Mouse (Mus musculus): ENCODE results near the gene Hook2. TPM values are rescaled to one million over a fixed set of nuclear protein-coding genes. Genes with fewer than 3 reads are reported as not detected.

Gene Hook2
- 12.8 TPM for polyA plus RNA-seq (2017; shearing (Covaris generic))

GRCm38 (mm10) chr8:84990349-84990748 lies at the start of gene Hook2:
Hook2 (plus strand) TSS chr8:84990603.

GRCm38 (mm10) chr8:84946528-84947240 lies 43.7 kb upstream of the Hook2 start, which contains the start of gene Rtbdn:
Rtbdn (plus strand) TSS chr8:84946991.

GRCm38 (mm10) chr8:84969241-84970134 lies 20.9 kb upstream of the Hook2 start, which contains the start of the genes Gm49661, Prdx2 and Rnaseh2a:
Gm49661 (minus strand) TSS chr8:84969433.
Prdx2 (plus strand) TSS chr8:84969587.
Rnaseh2a (minus strand) TSS chr8:84969767.

DNA sequence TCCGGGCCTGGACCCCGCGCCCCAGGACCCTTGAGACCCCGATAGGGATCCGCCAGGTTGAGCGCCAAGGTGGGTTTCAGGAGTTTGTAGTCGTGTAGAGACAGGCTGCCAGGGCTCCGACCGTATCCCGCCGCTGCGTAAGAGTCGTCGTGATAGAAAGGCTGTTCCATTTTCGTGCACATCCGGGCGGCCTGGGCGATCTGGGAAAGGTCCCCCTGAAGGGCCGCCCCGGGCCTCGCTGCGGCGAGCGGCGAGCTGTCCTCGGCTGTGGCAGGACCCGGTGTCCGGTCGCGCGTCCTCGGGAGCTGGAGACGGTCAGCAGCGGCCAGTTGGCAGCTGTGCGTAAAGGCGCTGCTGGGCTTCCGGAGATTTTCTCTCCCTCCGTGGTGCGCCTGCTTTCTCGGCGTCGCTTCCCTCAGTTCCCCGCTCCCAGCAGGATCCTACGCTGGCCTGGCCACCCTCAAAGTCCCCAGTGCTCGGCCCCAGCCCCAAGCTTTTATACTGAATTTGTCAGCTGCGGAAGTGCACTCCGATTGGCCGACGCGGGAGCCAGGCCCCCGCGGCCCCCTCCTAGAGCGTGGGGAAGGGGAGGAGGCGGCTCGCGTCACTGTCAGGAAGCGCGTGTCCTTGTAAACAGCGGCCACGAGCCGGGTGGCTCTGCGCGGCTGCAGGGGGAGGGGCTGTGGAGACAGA lies 12.0 kb upstream of the Hook2 start, which contains the start of gene Junb:
Gene Junb, minus strand, starts transcription at position 471 of the 693 bp plus-strand sequence.

GRCm38 (mm10) chr8:85014431-85014830 lies 24.0 kb downstream of the Hook2 start, which contains the start of gene Best2:
Best2 (minus strand) TSS chr8:85014531.

GRCm38 (mm10) chr8:85025098-85025932 lies 34.9 kb downstream of the Hook2 start, which contains the start of gene Asna1:
Asna1 (minus strand) TSS chr8:85025281.

DNA sequence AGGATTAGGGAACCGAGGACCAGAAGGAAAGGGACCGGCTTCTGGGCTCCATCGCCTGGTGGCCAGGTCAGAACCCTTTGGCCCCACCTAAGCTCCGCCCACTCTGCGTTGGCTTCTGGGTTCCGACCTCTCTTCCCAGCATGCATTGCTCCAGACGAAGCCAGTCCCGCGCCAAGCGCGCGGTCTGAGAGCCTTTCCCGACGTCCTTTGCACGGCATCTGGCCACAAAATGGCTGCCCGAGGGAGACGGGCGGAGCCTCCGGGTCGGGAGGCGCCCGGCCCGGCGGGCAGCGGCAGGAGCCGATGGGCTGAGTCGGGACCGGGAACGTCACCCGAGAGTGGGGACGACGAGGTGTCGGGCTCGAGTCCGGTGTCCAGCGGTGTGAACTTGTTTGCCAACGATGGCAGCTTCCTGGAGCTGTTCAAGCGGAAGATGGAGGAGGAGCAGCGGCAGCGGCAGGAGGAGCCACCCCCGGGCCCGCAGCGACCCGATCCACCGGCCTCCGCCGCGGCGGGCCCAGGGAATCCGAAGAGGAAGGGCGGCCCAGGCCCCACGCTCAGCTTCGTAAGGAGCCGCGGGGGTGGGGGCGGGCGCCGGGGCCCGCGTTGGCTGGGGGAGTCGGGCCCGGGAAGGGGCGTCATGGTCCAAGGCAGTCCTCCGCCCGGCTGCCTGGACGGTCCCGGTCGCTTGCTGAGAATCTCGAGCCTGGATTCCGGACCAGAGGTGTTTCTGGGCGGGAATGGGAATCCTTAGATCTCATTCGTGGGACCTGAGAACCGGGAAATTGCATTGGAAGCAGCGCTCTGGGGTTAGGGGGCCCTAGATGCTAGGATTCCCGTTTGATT lies 36.5 kb downstream of the Hook2 start, which contains the start of gene Trir:
Gene Trir, plus strand, starts transcription at position 154 of the 846 bp plus-strand sequence.

DNA sequence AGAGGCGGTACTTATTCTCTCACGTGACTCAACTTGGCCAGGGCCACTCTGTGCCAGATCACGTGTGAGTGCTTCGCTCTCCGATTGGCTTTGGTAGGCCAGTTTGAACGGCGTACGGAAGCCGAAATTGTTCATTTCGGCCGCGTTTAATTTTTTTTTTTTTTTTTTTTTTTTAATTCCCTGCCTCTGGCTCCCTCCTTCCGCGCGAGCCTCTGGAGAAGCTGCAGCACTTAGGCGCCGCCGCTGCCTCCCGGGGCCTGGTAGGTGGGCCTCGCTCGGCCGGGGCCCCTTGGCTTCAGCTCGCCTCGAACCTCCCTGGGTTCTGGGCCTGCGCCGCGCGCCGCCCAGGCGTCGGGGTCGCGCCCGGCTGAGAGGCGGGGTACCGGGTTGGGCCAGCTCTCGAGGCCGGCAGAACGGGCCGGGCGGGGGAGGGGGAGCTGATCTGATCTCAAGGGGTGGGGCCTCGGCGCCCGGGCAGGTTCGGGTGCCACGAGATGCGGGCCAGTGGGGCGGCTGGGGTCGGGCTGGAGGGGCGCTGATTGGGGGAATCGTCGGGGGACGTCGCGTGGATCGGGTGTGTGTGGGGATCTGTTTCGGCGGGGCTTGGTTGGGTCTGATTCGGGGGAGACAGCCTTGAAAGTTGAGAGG lies 46.4 kb downstream of the Hook2 start, which contains the start of gene Tnpo2:
Gene Tnpo2, plus strand, starts transcription at position 198 of the 648 bp plus-strand sequence.

Other genes starting within 250 kb of the Hook2 start
- gene Nfix, start 190.3 kb upstream of the Hook2 start, polyA plus RNA-seq (2017; shearing (Covaris generic)) = 12.9 TPM
- gene Dand5, start 167.8 kb upstream of the Hook2 start, polyA plus RNA-seq (2017; shearing (Covaris generic)) = 1.7 TPM
- gene Gadd45gip1, start 159.1 kb upstream of the Hook2 start, polyA plus RNA-seq (2017; shearing (Covaris generic)) = 25.6 TPM
- 153 TPM for gene Rad23a, start 149.9 kb upstream of the Hook2 start, polyA plus RNA-seq (2017; shearing (Covaris generic))
- 394 TPM for gene Calr, start 143.7 kb upstream of the Hook2 start, polyA plus RNA-seq (2017; shearing (Covaris generic))
- 96.7 TPM for gene Farsa, start 133.6 kb upstream of the Hook2 start, polyA plus RNA-seq (2017; shearing (Covaris generic))
- 3.5 TPM for gene Syce2, start 118.5 kb upstream of the Hook2 start, polyA plus RNA-seq (2017; shearing (Covaris generic))
- gene Gcdh, start 96.7 kb upstream of the Hook2 start, polyA plus RNA-seq (2017; shearing (Covaris generic)) = 25.9 TPM
- gene Klf1, start 88.7 kb upstream of the Hook2 start, polyA plus RNA-seq (2017; shearing (Covaris generic)) = 0.30 TPM
- gene Dnase2a, start 82.0 kb upstream of the Hook2 start, polyA plus RNA-seq (2017; shearing (Covaris generic)) = 4.9 TPM
- gene Mast1, start 53.2 kb upstream of the Hook2 start, polyA plus RNA-seq (2017; shearing (Covaris generic)) = 0.39 TPM
- not detected for gene Rtbdn, start 43.6 kb upstream of the Hook2 start, polyA plus RNA-seq (2017; shearing (Covaris generic))
- not detected for gene Gm49661, start 21.2 kb upstream of the Hook2 start, polyA plus RNA-seq (2017; shearing (Covaris generic))
- gene Prdx2, start 21.0 kb upstream of the Hook2 start, polyA plus RNA-seq (2017; shearing (Covaris generic)) = 93.0 TPM
- gene Rnaseh2a, start 20.8 kb upstream of the Hook2 start, polyA plus RNA-seq (2017; shearing (Covaris generic)) = 63.4 TPM
- 2,774 TPM for gene Junb, start 11.9 kb upstream of the Hook2 start, polyA plus RNA-seq (2017; shearing (Covaris generic))
- not detected for gene Best2, start 23.9 kb downstream of the Hook2 start, polyA plus RNA-seq (2017; shearing (Covaris generic))
- 22.6 TPM for gene Asna1, start 34.7 kb downstream of the Hook2 start, polyA plus RNA-seq (2017; shearing (Covaris generic))
- 180 TPM for gene Trir, start 36.2 kb downstream of the Hook2 start, polyA plus RNA-seq (2017; shearing (Covaris generic))
- gene Tnpo2, start 46.3 kb downstream of the Hook2 start, polyA plus RNA-seq (2017; shearing (Covaris generic)) = 27.8 TPM
- 4.1 TPM for gene Fbxw9, start 69.5 kb downstream of the Hook2 start, polyA plus RNA-seq (2017; shearing (Covaris generic))
- not detected for gene Gm5741, start 77.4 kb downstream of the Hook2 start, polyA plus RNA-seq (2017; shearing (Covaris generic))
- gene Dhps, start 81.2 kb downstream of the Hook2 start, polyA plus RNA-seq (2017; shearing (Covaris generic)) = 99.9 TPM
- gene Wdr83os, start 90.1 kb downstream of the Hook2 start, polyA plus RNA-seq (2017; shearing (Covaris generic)) = 114 TPM
- 18.4 TPM for gene Wdr83, start 90.7 kb downstream of the Hook2 start, polyA plus RNA-seq (2017; shearing (Covaris generic))
- 109 TPM for gene Man2b1, start 92.7 kb downstream of the Hook2 start, polyA plus RNA-seq (2017; shearing (Covaris generic))
- not detected for gene Zfp791, start 132.5 kb downstream of the Hook2 start, polyA plus RNA-seq (2017; shearing (Covaris generic))
- not detected for gene Cks1brt, start 161.3 kb downstream of the Hook2 start, polyA plus RNA-seq (2017; shearing (Covaris generic))
- gene Olfr371, start 235.4 kb downstream of the Hook2 start, polyA plus RNA-seq (2017; shearing (Covaris generic)) = not detected